Mouse (Mus musculus) lung, postnatal 25 days (tissue): ENCODE results near the gene Uqcrh.
A peak's percentile ranks its signal among the peaks of the same experiment; 100 is the strongest.

Experiments
- DNase-seq: peaks from one replicate; pipeline ENCODE4 v3.0.0; 2022; ENCODE audit warnings: low spot score

The Uqcrh gene

GRCm38 (mm10) chr4:116053399-116053961, 21.4 kb downstream of the Uqcrh start, which contains the start of gene Nsun4:
Gene Nsun4, minus strand, starts transcription at chr4:116053876.
- peak; percentile 93 for DNase-seq

- DNase-seq = peak; percentile 71
Measured at GRCm38 (mm10) chr4:116052526-116053293, 22.2 kb downstream of the Uqcrh start.

- no peak for DNase-seq
Measured at GRCm38 (mm10) chr4:116049211-116049610, 25.7 kb downstream of the Uqcrh start.

- DNase-seq = peak; percentile 91
Measured at GRCm38 (mm10) chr4:116048130-116048920, 26.5 kb downstream of the Uqcrh start.

GRCm38 (mm10) chr4:116047681-116048080, 27.2 kb downstream of the Uqcrh start:
- no peak for DNase-seq

GRCm38 (mm10) chr4:116046604-116047003, 28.3 kb downstream of the Uqcrh start:
- DNase-seq = no peak

- DNase-seq = no peak
Measured at GRCm38 (mm10) chr4:116042186-116042585, 32.7 kb downstream of the Uqcrh start.

GRCm38 (mm10) chr4:116040466-116040865, 34.4 kb downstream of the Uqcrh start:
- no peak for DNase-seq

- no peak for DNase-seq
Measured at GRCm38 (mm10) chr4:116033374-116033773, 41.5 kb downstream of the Uqcrh start.

GRCm38 (mm10) chr4:116032906-116033305, 42.0 kb downstream of the Uqcrh start:
- no peak for DNase-seq

- DNase-seq = no peak
Measured at GRCm38 (mm10) chr4:116017902-116018746, 56.7 kb downstream of the Uqcrh start, which contains the start of gene Faah. Gene Faah, minus strand, starts transcription at chr4:116017926.

GRCm38 (mm10) chr4:116017300-116017901, 57.5 kb downstream of the Uqcrh start:
- peak; percentile 69 for DNase-seq
